Mouse (Mus musculus): ENCODE results near the gene Adrm1.
A peak's percentile ranks its signal among the peaks of the same experiment; 100 is the strongest.

Adrm1 gene

DNA sequence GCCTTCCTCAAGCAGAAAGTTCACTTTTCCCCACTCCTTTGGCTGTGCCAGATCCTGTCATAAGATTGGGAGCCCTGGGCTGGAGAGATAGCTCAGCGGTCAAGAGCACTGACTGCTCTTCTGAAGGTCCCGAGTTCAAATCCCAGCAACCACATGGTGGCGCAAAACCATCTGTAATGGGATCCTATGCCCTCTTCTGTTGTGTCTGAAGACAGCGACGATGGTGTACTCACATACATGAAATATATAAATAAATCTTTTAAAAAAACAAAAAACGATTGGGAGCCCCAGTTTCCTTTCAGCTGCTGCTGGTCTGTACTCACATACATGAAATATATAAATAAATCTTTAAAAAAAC is 13.4 kb downstream of the Adrm1 start:
- DNase-seq (ENCODE audit: low read depth) = no peak

DNA sequence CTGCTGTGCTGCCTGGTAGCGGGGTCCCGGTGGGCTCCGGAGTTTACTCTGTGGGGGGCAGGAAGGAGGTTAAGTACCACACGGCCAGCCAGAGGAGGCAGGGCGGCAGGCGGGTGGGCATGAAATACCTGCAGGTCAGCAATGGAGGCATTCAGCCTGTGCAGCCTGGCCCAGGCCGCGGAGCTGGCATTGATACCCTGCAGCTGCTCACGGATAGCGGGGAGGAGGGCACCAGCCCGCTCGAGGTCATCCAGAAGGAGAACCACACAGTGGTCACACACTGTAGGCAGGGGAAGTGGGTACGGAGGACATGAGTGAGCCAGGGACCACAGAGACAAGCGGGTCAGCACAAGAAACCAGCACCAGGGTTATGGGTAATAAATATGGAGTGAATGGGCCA is 14.4 kb downstream of the Adrm1 start:
- no peak for DNase-seq (ENCODE audit: low read depth)

DNA sequence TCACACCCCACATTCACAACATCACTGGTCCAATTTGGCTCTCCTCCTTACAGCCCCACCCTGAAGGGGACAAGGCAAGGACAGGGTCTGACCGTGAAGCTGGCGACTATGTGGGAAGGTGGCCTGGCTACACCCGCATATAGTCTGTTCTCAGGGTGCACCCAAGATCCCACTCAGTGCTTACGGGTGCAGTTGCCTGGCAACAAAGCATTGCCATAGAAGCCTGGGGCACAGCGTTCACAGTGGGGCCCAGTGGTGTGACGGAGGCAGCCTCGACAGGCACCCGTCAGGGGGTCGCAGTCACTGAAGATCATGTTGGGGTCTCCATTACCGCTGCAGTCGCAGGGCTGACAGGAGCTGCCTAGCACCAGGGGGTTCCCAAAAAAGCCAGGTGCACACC is 16.1 kb downstream of the Adrm1 start:
- no peak for DNase-seq (ENCODE audit: low read depth)

DNA sequence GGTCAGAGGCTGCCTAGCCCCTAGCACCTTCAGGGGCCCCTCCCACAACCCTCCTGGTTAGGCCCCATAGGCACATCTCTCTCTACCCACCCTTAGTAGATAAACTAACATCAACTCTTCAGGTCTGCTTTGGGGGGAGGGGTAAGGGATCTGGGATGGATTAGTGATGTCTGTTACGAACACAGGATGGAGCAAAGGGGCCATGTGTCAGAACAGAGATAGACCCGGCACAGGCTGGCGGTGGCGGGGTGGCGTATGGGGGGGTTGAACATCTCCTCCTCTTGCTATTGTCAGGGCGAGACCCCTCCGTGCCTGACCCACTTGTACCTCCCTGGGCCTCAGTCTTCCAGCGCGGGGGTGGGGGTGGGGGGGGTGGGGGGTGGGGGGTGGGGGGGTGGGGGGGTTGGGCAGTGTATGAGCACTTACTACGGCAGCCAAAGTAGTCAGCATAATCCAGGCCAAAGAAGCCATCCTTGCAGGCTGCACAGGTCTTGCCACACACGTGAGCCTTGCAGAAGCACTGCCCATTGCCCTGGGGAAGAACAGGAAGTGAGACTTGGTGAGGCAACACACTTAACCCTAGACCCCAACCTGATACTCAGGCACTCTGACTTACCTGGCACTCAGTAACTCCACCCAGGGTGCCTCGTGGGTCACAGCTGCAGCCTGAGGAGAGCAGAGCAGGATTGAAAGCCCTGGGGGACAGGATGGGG is 25.5 kb downstream of the Adrm1 start:
- no peak for DNase-seq (ENCODE audit: low read depth)

DNA sequence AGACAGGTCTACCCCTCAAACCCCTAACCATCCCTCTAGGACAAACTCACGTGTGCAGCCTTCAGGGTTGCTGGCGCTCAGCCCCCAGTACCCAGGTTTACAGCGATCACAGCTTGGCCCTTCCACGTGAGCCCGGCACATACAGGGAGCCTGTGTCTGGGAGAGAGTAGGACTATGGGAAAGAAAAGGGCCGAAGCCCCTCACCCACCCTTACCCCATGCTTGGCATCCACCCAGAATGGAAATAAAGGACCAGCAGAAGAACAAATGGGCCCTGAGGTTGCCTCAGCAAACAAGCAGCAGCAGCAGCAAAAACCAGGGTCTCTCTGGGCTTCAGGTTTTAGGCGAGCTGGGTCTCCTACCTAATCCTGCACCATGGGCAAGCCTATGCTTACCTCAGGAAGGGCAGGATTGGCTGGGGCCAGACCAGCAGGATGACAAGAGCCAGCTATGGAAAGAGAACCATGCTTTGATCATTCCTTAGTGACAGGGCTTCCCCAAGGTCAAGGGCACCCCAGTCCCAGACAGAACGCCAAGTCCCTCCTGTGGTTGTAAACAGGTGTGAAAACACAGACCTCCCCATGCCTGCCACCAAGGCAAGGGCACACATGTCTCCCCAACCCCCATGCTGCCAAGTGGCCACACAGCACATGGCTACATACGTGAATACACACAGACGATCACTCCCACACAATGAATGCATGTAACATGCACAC is 26.2 kb downstream of the Adrm1 start:
- DNase-seq (ENCODE audit: low read depth) = no peak

DNA sequence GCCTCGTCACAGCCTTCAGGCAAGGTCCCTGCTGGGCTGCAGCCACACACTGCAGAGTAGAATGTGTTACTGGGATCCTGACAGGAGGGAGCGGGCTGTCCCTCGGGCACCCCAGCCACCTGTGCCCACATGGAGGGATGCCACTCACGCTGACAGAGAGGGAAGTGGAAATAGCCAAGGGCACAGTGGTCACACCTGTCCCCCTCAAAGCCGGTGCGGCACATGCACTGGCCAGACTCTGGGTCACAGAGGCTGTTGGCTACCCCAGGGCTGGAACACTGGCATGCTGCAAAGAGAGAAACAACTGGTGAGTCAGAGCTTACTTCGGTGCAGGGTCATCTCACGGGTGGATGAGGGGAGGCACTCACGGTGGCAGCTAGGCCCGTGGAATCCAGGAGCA is 27.5 kb downstream of the Adrm1 start:
- no peak for DNase-seq (ENCODE audit: low read depth)

DNA sequence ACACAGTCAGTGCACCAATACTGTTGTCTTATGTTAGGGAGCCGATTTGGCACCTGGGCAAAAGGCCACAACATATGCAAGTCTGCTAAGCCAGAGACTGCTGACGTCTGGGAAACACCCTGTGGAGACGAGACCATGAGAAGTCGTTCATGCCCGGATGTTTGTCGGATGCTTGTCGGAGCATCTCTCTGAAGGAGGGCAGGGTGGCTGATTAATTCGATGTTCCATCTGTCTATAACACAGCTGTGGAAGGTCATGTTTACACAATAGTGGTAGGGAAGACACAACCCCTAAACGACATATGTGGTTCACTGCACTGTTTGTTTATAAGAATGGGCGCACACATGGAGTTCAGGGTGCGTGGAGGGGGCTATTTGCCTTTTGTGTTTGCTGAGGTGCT is 29.4 kb downstream of the Adrm1 start:
- DNase-seq (ENCODE audit: low read depth) = no peak

DNA sequence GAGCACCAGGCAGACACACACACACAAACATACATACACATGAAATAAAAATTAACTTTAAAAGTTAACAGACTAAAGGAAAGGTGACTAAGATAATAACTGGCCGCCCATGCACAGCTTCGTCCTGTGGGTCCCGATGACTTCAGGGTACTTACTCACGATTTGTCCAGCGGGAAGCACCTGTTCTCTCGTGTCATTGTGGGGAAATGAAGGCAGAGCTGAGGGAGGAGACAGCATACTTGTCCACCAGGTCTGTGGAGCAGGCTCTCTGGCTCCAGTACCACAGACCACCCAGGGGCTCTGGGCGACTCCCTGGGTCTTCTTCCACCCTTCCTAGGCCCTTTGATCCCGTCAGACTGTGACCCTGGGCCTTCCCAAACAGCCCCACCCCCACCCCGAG is 30.0 kb downstream of the Adrm1 start:
- no peak for DNase-seq (ENCODE audit: low read depth)

DNA sequence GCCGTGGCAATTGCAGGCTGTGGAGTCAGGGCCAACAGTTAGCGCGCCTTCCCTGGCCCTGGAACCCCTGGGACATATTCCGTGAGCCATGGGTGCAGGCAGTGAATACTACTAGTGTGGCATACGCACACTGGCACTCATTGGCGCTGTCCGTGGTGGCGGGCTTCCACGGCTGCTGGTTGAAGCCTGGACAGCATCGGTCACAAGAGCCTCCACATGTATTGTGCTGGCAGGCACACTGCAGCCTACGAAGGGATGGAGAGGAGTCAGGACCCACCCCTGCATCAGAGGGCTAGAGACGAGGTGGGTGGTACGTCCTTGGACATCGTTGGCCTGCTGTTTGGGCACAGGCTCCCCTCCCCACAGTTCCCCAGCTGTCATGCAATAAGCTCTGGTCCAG is 31.0 kb downstream of the Adrm1 start:
- no peak for DNase-seq (ENCODE audit: low read depth)

DNA sequence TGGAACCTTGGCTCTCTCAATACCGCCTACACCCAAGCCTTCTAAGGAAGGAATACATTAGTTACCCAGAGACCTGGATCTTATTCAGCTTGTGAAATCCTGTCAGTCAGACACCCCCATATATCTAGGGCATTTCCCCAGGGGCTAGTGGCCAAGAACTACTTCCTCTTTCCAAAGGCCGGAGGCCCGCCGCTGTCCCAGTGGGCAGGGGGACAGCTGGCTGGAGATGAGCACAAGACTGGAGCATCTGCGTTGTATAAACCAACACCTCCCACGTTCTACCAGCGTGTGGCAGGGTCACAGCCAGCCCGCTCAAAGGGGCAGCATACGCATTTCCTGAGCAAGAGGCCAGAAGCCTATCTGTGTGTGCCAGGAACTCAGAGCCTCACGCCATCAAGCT is 31.5 kb downstream of the Adrm1 start:
- no peak for DNase-seq (ENCODE audit: low read depth)

DNA sequence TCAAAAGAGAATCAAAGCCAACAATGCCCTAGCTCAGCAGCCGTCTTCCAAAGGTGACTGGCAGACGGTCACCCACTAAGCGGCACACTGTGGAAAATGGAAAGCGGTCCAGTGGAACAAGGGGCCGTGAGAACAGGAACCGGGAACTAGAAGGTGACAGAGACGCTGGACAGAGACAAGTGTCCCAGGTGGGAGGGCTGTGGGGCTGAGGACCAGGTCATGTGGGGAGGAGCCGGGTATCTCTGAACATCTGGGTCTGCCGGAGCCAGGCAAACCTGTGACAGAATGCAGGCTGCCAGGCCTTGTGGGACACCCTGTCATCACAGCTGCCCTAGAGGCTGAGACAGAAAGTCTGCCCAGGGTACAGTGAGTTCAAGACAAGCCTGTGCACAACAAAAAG is 33.2 kb downstream of the Adrm1 start:
- no peak for DNase-seq (ENCODE audit: low read depth)

DNA sequence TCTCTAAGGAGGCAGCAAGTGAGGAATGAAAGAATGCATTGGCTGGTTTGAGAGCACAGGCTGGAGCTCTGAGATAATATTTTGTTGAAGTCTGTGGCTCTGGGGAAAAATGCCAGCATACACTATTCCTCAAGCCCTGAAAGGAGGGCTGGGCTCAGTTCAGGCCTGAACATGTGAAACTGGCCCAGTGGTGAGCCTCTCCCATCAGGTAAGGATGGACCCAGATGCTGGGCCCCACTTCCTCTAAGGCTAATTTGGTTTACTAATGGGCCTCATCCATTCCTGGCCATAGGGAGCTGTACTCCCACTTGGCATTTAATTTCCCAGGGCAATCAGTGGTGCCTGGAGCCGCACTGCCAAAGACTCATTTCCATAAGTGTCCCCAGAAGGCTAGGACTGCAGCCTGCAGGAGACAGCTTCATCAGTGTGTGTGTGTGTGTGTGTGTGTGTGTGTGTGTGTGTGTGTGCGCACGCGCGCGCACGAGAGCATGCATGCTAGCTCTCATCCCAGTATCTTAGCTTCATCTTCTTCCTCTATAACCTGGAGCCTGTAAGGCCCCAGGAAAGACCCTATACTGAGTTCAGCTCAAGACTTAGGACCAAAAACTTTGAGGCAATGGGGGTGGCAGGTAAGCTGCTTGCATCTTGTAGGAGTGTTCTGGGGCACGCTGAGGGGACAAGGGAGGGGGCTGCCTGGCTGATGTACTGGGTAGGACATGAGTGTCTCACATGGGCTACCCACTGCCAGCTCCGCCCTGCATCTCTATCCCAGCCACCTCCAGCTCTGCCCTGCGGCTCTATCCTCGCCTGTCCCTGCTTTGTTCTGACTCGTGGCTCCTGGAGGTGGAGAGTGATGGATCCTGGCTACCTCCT is 34.0 kb downstream of the Adrm1 start:
- DNase-seq (ENCODE audit: low read depth) = no peak

DNA sequence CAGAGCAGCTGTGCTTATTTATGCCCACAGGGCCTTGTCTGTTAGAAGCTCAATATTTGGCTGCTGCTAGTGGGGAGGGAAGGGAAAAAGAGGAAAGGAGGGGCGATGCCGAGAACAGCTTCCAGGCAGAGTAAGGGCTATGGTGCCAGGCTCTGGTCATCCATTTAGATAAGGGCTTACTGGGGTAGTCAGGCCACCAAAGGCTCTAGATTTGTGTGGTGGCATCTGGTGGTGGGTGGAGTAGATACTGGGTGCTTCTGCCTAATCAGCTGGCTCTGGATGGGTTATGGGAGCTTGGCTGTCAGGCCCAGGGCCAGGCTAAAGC is 34.6 kb downstream of the Adrm1 start:
- no peak for DNase-seq (ENCODE audit: low read depth)

DNA sequence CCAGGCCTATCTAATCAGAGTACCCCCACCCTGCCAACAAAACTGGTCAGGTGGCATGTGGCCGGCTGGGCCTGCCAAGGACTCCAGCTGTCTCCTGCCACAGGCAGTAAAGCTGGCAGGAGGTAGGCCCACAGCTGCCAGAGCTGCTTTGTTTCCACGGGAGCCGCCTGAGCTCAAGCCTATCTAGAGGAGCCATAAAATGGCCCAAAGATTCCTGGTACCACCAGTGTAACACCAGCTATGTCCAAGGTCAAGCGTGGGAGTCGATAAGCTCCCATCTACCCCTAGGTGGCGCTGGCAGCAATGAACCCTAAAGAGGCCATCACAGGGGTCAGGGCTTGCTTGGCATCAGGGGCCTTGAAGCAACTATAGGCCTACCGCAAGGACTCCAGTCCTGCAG is 36.6 kb downstream of the Adrm1 start:
- DNase-seq (ENCODE audit: low read depth) = peak; percentile 22

DNA sequence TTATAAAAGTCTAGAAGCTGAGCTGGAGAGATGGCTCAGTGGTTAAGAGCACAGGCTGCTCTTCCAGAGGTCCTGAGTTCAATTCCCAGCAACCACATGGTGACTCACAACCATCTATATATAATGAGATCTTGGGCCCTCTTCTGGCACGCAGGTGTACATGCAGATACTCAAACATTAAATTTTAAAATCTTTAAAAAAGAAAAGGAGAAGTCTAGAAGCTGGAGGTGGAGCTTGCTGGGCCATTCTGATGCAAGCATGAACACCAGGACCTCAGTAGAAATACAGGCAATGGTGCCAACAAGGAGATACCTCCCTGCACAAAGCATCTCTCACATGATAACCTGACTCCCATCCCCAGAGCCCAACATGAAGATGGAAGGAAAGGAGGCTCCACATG is 37.7 kb downstream of the Adrm1 start:
- no peak for DNase-seq (ENCODE audit: low read depth)

DNA sequence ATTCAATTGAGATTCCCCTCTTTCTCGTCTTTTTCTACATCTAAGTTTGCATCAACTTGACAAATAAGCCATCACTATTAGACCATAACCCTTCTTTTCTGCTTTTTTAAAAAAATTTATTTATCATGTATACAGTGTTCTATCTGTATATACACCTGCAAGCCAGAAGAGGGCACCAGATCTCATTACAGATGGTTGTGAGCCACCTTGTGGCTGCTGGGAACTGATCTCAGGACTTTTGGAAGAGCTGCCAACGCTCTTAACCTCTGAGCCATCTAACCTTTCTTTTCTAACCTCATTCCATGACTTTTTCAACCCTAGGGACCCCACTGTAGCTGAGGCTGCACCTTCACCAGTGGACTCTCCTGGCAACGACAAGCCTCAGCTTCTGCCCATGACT is 41.0 kb downstream of the Adrm1 start:
- DNase-seq (ENCODE audit: low read depth) = no peak

DNA sequence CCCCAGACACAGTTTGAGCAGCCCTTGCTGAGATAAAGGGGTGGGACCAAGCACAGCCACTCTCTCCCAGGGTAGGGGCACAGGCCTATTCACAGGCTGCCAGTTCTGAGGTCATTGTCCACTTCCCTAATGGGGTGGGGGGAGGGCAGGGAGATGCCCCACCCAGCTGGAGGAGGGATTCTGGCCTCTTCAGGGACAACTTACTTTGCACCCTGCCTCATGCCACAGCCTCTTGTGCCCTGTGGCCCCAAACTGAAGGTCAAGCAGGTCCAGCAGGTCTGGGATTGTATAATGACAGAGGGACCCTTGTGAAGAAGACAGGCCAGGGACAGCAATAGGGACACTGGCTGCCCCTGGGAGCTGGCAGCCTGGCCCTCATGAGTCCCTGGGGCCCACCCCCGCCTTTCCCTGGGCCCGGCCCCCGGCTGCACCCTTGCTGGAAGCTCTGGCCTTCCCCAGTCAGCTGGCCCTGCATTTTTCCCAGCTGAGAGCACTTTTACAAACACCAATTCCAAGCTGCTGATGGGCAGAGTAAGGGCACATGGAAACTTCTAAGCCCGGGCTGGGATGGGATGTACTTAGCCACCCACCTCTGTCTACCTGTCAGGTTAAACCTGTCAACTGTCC is 43.2 kb downstream of the Adrm1 start:
- no peak for DNase-seq (ENCODE audit: low read depth)

DNA sequence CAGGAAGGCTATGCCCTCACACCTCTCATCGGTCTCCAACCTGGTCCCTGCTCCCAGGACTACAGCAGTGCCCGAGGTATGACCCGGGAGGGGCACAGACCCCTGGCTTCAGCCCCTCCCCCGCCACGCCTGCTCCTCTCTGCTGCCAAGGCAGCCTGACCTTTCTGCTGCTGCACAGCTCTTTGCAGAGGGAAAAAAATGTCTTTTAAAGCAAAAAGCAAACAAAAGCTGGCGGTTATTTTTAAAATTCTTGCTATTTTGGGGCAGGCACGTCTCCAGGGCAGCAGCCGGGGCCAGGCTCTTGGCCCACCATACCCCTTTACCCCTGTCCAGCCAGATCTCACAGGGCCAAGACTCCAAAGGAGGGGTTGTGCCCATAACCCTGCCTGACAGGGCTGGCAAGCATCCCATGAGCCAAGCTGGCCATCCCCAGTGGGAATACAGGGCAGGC is 43.8 kb downstream of the Adrm1 start:
- DNase-seq (ENCODE audit: low read depth) = no peak

DNA sequence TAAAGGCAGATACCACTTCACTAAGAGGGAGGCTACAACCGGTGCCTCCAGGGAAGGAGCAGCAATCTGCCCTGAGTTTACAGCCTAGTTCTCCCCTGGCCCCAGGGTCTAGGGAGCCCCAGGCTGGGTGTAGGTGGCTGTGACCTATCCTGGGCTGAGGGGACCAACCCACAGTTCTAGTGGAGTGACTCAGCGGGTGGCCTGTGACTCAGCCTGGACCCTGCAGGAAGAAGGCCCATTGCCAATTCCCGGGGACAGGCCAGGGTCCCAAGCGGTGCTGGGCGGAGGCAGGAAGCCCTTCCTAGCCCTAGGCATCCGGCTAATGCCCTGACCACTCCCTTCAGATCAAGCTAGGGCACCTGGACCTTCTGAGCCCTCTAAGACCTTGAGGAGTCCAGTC is 44.7 kb downstream of the Adrm1 start:
- no peak for DNase-seq (ENCODE audit: low read depth)

DNA sequence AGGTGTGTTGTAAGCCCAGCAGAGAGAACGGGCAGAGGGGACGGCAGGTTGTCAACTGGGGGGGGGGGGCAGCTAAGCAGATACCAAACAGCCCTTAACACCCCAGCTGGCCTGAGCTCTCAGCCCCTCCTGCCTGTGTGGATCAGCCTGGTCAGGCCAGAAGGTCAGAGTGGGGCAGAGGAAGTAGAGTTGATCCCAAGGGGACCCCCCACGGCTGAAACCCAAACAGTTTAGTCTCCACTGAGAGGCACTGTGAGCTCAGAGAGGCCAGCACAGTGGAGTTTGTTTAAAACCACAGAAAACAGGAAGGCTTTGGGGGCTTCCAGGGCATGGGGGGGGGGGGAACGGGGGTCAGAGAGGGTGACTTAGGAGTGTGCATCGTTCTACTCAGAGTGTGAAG is 45.6 kb downstream of the Adrm1 start:
- DNase-seq (ENCODE audit: low read depth) = no peak

DNA sequence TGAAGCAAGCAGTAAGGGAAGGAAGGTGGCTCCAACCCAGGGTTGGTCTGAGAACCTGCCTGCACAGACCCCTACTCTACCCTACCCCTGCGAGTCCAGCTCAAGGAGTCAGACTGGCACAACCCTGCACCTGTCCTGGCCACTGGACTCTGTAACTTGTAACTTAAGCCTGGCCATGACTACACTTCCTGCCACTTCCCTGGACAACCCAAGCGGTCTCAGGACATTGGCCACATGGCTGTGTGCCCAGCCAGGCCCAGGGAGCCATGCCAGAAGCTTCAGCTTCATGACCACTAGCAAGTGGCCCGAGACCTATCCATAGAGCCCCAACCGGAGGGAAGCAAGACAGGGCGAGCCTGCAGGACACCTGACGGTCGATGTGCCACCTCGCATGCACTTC is 46.3 kb downstream of the Adrm1 start:
- DNase-seq (ENCODE audit: low read depth) = no peak

DNA sequence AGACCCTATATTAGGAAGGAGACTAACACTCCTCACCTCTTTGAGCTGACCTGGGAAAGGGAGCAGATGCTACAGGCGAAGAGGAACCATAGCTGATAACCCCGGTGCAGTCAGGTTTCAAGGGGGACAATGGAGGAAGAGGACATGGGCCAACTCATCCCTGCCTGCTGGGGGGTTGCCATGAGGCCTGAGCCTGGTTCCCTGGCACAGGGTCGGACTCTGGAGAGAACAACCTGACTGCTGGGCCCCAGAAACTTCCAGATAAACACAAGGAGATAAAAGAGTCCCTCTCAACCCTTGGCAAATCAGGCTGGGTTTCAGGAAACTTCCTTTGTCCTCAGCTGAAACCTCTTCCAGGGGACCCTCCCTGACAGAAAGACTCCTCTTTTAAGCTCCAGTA is 47.0 kb downstream of the Adrm1 start:
- DNase-seq (ENCODE audit: low read depth) = no peak

DNA sequence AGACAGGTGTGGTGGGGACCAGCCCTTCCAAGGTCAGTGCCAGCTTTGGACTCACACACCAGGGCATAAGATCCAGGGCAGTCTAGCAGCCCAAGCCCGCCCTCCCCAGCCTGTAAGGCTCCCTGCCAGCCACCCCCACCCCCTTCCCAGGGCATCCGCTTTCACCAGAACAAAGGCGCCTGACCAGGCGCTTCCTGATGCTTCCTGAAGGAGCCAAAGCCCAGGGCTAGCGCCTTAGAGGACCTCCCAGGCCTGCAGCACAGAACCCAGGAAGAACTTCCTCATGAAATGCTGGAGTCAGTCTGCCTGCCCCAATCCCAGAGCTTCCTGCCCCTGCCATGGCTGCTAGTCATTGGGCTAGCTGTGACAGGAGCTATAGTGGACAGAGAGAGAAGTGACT is 47.4 kb downstream of the Adrm1 start:
- no peak for DNase-seq (ENCODE audit: low read depth)
